Mouse (Mus musculus) limb, embryonic 12.5 days (tissue): ENCODE data around the gene Diaph2. TPM values are rescaled to one million over a fixed set of nuclear protein-coding genes. Genes with fewer than 3 reads are reported as not detected.

Experiments used
- ATAC-seq: fragments of 200-750 bp; cut with Nextera tagmentation; 2 replicates; pipeline ENCODE4 v1.8.0; 2017; ENCODE audit warnings: low read depth, moderate TSS enrichment; ENCODE audit not compliant: insufficient number of reproducible peaks, insufficient read depth, low FRiP score, low TSS enrichment
- H3K27ac ChIP-seq: fragments of 300-500 bp; sonication (generic); 2 replicates; pipeline ENCODE4 v1.5.1; 2016; ENCODE audit warnings: mild to moderate bottlenecking, moderate library complexity
- H3K27me3 ChIP-seq: fragments of 300-500 bp; sonication (generic); 2 replicates; pipeline ENCODE4 v1.6.1; 2016; ENCODE audit warnings: mild to moderate bottlenecking, moderate library complexity
- H3K36me3 ChIP-seq: fragments of 300-500 bp; sonication (generic); 2 replicates; pipeline ENCODE4 v1.6.1; 2016; ENCODE audit warnings: mild to moderate bottlenecking, moderate library complexity
- H3K4me1 ChIP-seq: fragments of 300-500 bp; sonication (generic); replicated peaks from 2 replicates; pipeline ENCODE4 v1.6.1; 2016
- H3K4me2 ChIP-seq: fragments of 300-500 bp; sonication (generic); 2 replicates; pipeline ENCODE4 v1.6.1; 2016; ENCODE audit warnings: mild to moderate bottlenecking, moderate library complexity
- H3K4me3 ChIP-seq: fragments of 300-500 bp; sonication (generic); replicated peaks from 2 replicates; pipeline ENCODE4 v1.5.1; 2016; ENCODE audit warnings: mild to moderate bottlenecking
- H3K9ac ChIP-seq: fragments of 300-500 bp; sonication (generic); replicated peaks from 2 replicates; pipeline ENCODE4 v1.6.1; 2016; ENCODE audit warnings: mild to moderate bottlenecking, moderate library complexity
- H3K9me3 ChIP-seq: fragments of 300-500 bp; sonication (generic); 2 replicates; pipeline ENCODE4 v1.6.1; 2016; ENCODE audit warnings: mild to moderate bottlenecking, moderate library complexity
- WGBS: fragments of 180-500 bp; shearing (Covaris S2); methylation state at CpG from one replicate; pipeline ENCODE4 v1.1.7; 2016; 5-methylcytosine and 5-hydroxymethylcytosine counted together
- polyA plus RNA-seq: library from polyadenylated mRNA; unstranded; fragments of >200 nt; fragmentation: Nextera tagmentation; extraction: Ambion mirVana; gene quantifications from 2 replicates; pipeline ENCODE4 v1.2.1, GENCODE M21; 2016

Diaph2 gene
- polyA plus RNA-seq, 1 experiment from 2014 or later = 5.9 TPM

GRCm38 (mm10) chrX:129831903-129832302 lies 82.4 kb downstream of the Diaph2 start:
- no peak overlapping the region for H3K27ac ChIP-seq
- no peak overlapping the region for H3K4me3 ChIP-seq
- ATAC-seq = no peak
- H3K4me2 ChIP-seq = no peak overlapping the region
- no peaks in the 10 kb centered on the region for H3K9me3 ChIP-seq
- 59% methylated on average over 2 of the region's 2 CpGs for WGBS
- no peak overlapping the region for H3K9ac ChIP-seq
- H3K27me3 ChIP-seq = no peaks in the 10 kb centered on the region
- H3K36me3 ChIP-seq = no peaks in the 10 kb centered on the region
- no peaks in the 10 kb centered on the region for H3K4me1 ChIP-seq

GRCm38 (mm10) chrX:129833887-129834286 lies 84.3 kb downstream of the Diaph2 start:
- H3K36me3 ChIP-seq = no peaks in the 10 kb centered on the region
- no peaks in the 10 kb centered on the region for H3K4me1 ChIP-seq
- H3K27ac ChIP-seq = no peak overlapping the region
- H3K27me3 ChIP-seq = no peaks in the 10 kb centered on the region
- H3K4me3 ChIP-seq = no peak overlapping the region
- H3K9ac ChIP-seq = no peak overlapping the region
- no peak for ATAC-seq
- H3K4me2 ChIP-seq = no peak overlapping the region
- H3K9me3 ChIP-seq = no peaks in the 10 kb centered on the region

GRCm38 (mm10) chrX:129884465-129884864 lies 134.9 kb downstream of the Diaph2 start:
- Histone ChIP-seq H3K9ac (no peak overlapping the region), H3K4me1 (no peaks in the 10 kb centered on the region), H3K4me2 (no peak overlapping the region), H3K36me3 (no peaks in the 10 kb centered on the region), H3K4me3 (no peak overlapping the region), H3K27ac (no peak overlapping the region), H3K9me3 (no peaks in the 10 kb centered on the region), H3K27me3 (no peaks in the 10 kb centered on the region)
- no peak for ATAC-seq
- 15% methylated on average over 3 of the region's 3 CpGs for WGBS

- H3K36me3 ChIP-seq = no peaks in the 10 kb centered on the region
- ATAC-seq = no peak
- H3K27ac ChIP-seq = no peak overlapping the region
- H3K9ac ChIP-seq = no peak overlapping the region
- H3K4me3 ChIP-seq = no peak overlapping the region
- no peaks in the 10 kb centered on the region for H3K27me3 ChIP-seq
- no peak overlapping the region for H3K4me2 ChIP-seq
- H3K9me3 ChIP-seq = no peaks in the 10 kb centered on the region
- H3K4me1 ChIP-seq = no peaks in the 10 kb centered on the region
- WGBS = 83% methylated on average over 2 of the region's 2 CpGs
Measured at GRCm38 (mm10) chrX:129925806-129926205, 176.3 kb downstream of the Diaph2 start.

- Histone ChIP-seq H3K9ac (no peak overlapping the region), H3K27me3 (no peaks in the 10 kb centered on the region), H3K36me3 (no peaks in the 10 kb centered on the region), H3K27ac (no peak overlapping the region), H3K4me2 (no peak overlapping the region), H3K4me1 (no peaks in the 10 kb centered on the region), H3K4me3 (no peak overlapping the region), H3K9me3 (no peaks in the 10 kb centered on the region)
- 74% methylated on average over 4 of the region's 4 CpGs for WGBS
- no peak for ATAC-seq
Measured at GRCm38 (mm10) chrX:129974816-129975215, 225.3 kb downstream of the Diaph2 start.

- no peaks in the 10 kb centered on the region for H3K4me1 ChIP-seq
- ATAC-seq = no peak
- no peaks in the 10 kb centered on the region for H3K9me3 ChIP-seq
- H3K4me3 ChIP-seq = no peak overlapping the region
- no peak overlapping the region for H3K9ac ChIP-seq
- no peak overlapping the region for H3K4me2 ChIP-seq
- no peak overlapping the region for H3K27ac ChIP-seq
- H3K27me3 ChIP-seq = no peaks in the 10 kb centered on the region
- H3K36me3 ChIP-seq = no peaks in the 10 kb centered on the region
Measured at GRCm38 (mm10) chrX:130008210-130008609, 258.7 kb downstream of the Diaph2 start.

GRCm38 (mm10) chrX:130019735-130020134 lies 270.2 kb downstream of the Diaph2 start:
- Histone ChIP-seq H3K27me3 (no peaks in the 10 kb centered on the region), H3K27ac (no peak overlapping the region), H3K9me3 (no peaks in the 10 kb centered on the region), H3K4me3 (no peak overlapping the region), H3K4me1 (no peaks in the 10 kb centered on the region), H3K4me2 (no peak overlapping the region), H3K9ac (no peak overlapping the region), H3K36me3 (no peaks in the 10 kb centered on the region)
- WGBS = 80% methylated on average over 1 of the region's 1 CpGs
- ATAC-seq = no peak

- Histone ChIP-seq H3K9me3 (no peaks in the 10 kb centered on the region), H3K9ac (no peak overlapping the region), H3K4me2 (no peak overlapping the region), H3K27ac (no peak overlapping the region), H3K36me3 (no peaks in the 10 kb centered on the region), H3K27me3 (no peaks in the 10 kb centered on the region), H3K4me3 (no peak overlapping the region), H3K4me1 (no peaks in the 10 kb centered on the region)
- WGBS = 65% methylated on average over 1 of the region's 1 CpGs
- ATAC-seq = no peak
Measured at GRCm38 (mm10) chrX:130044525-130044924, 295.0 kb downstream of the Diaph2 start.

GRCm38 (mm10) chrX:130149216-130149615 lies 399.7 kb downstream of the Diaph2 start:
- Histone ChIP-seq H3K9ac (no peak overlapping the region), H3K27me3 (no peaks in the 10 kb centered on the region), H3K9me3 (no peaks in the 10 kb centered on the region), H3K4me1 (no peaks in the 10 kb centered on the region), H3K4me3 (no peak overlapping the region), H3K4me2 (no peak overlapping the region), H3K36me3 (no peaks in the 10 kb centered on the region), H3K27ac (no peak overlapping the region)
- no peak for ATAC-seq

GRCm38 (mm10) chrX:130152164-130152563 lies 402.6 kb downstream of the Diaph2 start:
- H3K9me3 ChIP-seq = no peaks in the 10 kb centered on the region
- H3K9ac ChIP-seq = no peak overlapping the region
- no peak overlapping the region for H3K4me2 ChIP-seq
- no peak for ATAC-seq
- H3K4me3 ChIP-seq = no peak overlapping the region
- H3K27me3 ChIP-seq = no peaks in the 10 kb centered on the region
- no peak overlapping the region for H3K27ac ChIP-seq
- no peaks in the 10 kb centered on the region for H3K4me1 ChIP-seq
- WGBS = 100% methylated on average over 1 of the region's 1 CpGs
- no peaks in the 10 kb centered on the region for H3K36me3 ChIP-seq

- Histone ChIP-seq H3K27ac (no peak overlapping the region), H3K4me2 (no peak overlapping the region), H3K9ac (no peak overlapping the region), H3K4me3 (no peak overlapping the region), H3K36me3 (no peaks in the 10 kb centered on the region), H3K9me3 (no peaks in the 10 kb centered on the region), H3K27me3 (no peaks in the 10 kb centered on the region), H3K4me1 (no peaks in the 10 kb centered on the region)
- ATAC-seq = no peak
- WGBS = 85% methylated on average over 2 of the region's 2 CpGs
Measured at GRCm38 (mm10) chrX:130173126-130173525, 423.6 kb downstream of the Diaph2 start.

- no peak for ATAC-seq
- H3K27me3 ChIP-seq = no peaks in the 10 kb centered on the region
- H3K4me1 ChIP-seq = no peaks in the 10 kb centered on the region
- H3K9ac ChIP-seq = no peak overlapping the region
- no peak overlapping the region for H3K4me3 ChIP-seq
- no peaks in the 10 kb centered on the region for H3K36me3 ChIP-seq
- H3K4me2 ChIP-seq = no peak overlapping the region
- no peak overlapping the region for H3K27ac ChIP-seq
- WGBS = 74% methylated on average over 1 of the region's 1 CpGs
- H3K9me3 ChIP-seq = no peaks in the 10 kb centered on the region
Measured at GRCm38 (mm10) chrX:130187891-130188290, 438.3 kb downstream of the Diaph2 start.
